Mouse (Mus musculus) ES-E14 (cell line): ENCODE measurements at regions not wholly inside any gene's neighbourhood (a gene's known extent, or its start where the extent isn't known, plus 50 kb on each side); places are given as distances from the start of the nearest gene placed in this dataset.

Source experiments
- DNase-seq: peaks from one replicate; pipeline ENCODE4 v3.0.0-alpha.2; 2013; ENCODE audit warnings: low read depth, low spot score
- H3K27ac ChIP-seq: 2 replicates; pipeline ENCODE4 v1.5.1; 2012; ENCODE audit warnings: low read depth, mild to moderate bottlenecking, low read length, moderate library complexity, mixed read lengths; ENCODE audit not compliant: poor library complexity, insufficient read depth, severe bottlenecking
- H3K36me3 ChIP-seq: 2 replicates; pipeline ENCODE4 v1.6.1; 2012; ENCODE audit warnings: mild to moderate bottlenecking, low read length, moderate library complexity, mixed read lengths; ENCODE audit not compliant: control insufficient read depth, poor library complexity, insufficient read depth, severe bottlenecking
- H3K4me1 ChIP-seq, 2 experiments: fragments of 150-350 bp in 1 of 2; sonication (generic) in 1 of 2; 2 replicates each; pipeline ENCODE4 v1.6.1; 2012; ENCODE audit warnings: low read length in 2 of 2, mild to moderate bottlenecking in 1 of 2, mixed read lengths in 1 of 2; ENCODE audit not compliant: control insufficient read depth in 2 of 2, insufficient read depth in 2 of 2, poor library complexity in 1 of 2
- H3K4me3 ChIP-seq, 2 experiments: fragments of 150-350 bp in 1 of 2; sonication (generic) in 1 of 2; 2 replicates each; pipeline ENCODE4 v1.5.1; 2012; ENCODE audit warnings: low read length in 2 of 2, low read depth in 1 of 2, mild to moderate bottlenecking in 1 of 2, mixed read lengths in 1 of 2; ENCODE audit not compliant: insufficient read depth in 1 of 2, poor library complexity in 1 of 2, severe bottlenecking in 1 of 2
- H3K9ac ChIP-seq: 2 replicates; pipeline ENCODE4 v1.6.1; 2012; ENCODE audit warnings: low read depth, mild to moderate bottlenecking, low read length, mixed read lengths; ENCODE audit not compliant: poor library complexity, insufficient read depth, severe bottlenecking
- H3K9me3 ChIP-seq: fragments of 150-350 bp; sonication (generic); 2 replicates; pipeline ENCODE4 v1.6.1; 2012; ENCODE audit warnings: low read depth, mild to moderate bottlenecking, low read length; ENCODE audit not compliant: control insufficient read depth, insufficient read depth
- CHD2 ChIP-seq: IDR thresholded peaks from 2 replicates; pipeline ENCODE4 v1.6.1; 2014; ENCODE audit warnings: mild to moderate bottlenecking, low read depth, low read length, inconsistent platforms
- HCFC1 ChIP-seq: IDR thresholded peaks from 2 replicates; pipeline ENCODE4 v1.6.1; 2012; ENCODE audit warnings: low read length, inconsistent platforms, borderline replicate concordance; ENCODE audit not compliant: insufficient read depth
- MAFK ChIP-seq: IDR thresholded peaks from 2 replicates; pipeline ENCODE4 v1.6.1; 2014; ENCODE audit warnings: mild to moderate bottlenecking, low read depth, low read length, inconsistent platforms; ENCODE audit not compliant: insufficient read depth
- ZC3H11A ChIP-seq: IDR thresholded peaks from 2 replicates; pipeline ENCODE4 v1.6.1; 2012; ENCODE audit warnings: low read depth, mild to moderate bottlenecking, inconsistent platforms, low read length, borderline replicate concordance
- ZNF384 ChIP-seq: IDR thresholded peaks from 2 replicates; pipeline ENCODE4 v1.6.1; 2012; ENCODE audit warnings: low read depth, low read length, inconsistent platforms
- in situ Hi-C, 2 experiments: fragments of 600-800 bp; cut with MboI; formaldehyde crosslinking; loops; one replicate each; pipeline ENCODE4 v1.15.1; 2025; ENCODE audit warnings: low sequenced_read_pairs in 2 of 2, inconsistent platforms in 1 of 2; ENCODE audit not compliant: unreplicated experiment in 2 of 2

DNA sequence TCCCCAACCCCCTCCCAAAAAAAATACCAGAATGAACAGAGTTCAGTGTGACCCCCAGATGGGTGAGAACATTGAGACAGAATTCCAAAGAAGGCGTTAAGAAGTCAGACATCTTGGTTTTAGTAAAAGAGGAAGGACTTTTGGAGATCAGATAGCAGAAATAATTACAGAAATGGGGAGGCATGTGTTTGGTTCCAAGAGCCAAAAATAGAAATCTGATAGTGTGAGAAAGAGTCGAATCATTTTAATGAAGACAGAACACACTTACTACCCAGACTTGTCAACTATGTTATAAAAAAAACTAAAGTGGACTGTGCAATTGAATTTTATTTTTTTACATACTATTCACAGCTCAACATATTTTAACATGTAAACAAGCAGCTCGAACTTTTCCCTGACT is 575.9 kb upstream of the Kdm8 start:
- Histone ChIP-seq H3K4me3 (no peak overlapping the region), H3K9ac (no peak overlapping the region), H3K9me3 (no peaks in the 10 kb centered on the region), H3K4me1 (no peaks in the 10 kb centered on the region), H3K36me3 (no peaks in the 10 kb centered on the region), H3K27ac (no peak overlapping the region)
- TF ChIP-seq ZC3H11A (no peak), MAFK (no peak), ZNF384 (no peak), CHD2 (no peak), HCFC1 (no peak)
- DNase-seq, result no peak
- in situ Hi-C loops, result no loop called here

GRCm38 (mm10) chr7:124880771-124881170 is 563.7 kb upstream of the Kdm8 start:
- DNase-seq, result no peak
- H3K4me1 ChIP-seq, result no peaks in the 10 kb centered on the region
- in situ Hi-C loops, result no loop called here
- H3K4me3 ChIP-seq, result no peak overlapping the region
- no peaks in the 10 kb centered on the region for H3K9me3 ChIP-seq
- H3K9ac ChIP-seq, result no peak overlapping the region
- no peak overlapping the region for H3K27ac ChIP-seq
- TF ChIP-seq ZC3H11A (no peak), ZNF384 (no peak), HCFC1 (no peak), MAFK (no peak), CHD2 (no peak)
- H3K36me3 ChIP-seq, result no peaks in the 10 kb centered on the region

- Histone ChIP-seq H3K9me3 (no peaks in the 10 kb centered on the region), H3K4me3 (no peak overlapping the region), H3K9ac (no peak overlapping the region), H3K4me1 (no peaks in the 10 kb centered on the region), H3K36me3 (no peaks in the 10 kb centered on the region), H3K27ac (no peak overlapping the region)
- TF ChIP-seq ZC3H11A (no peak), CHD2 (no peak), ZNF384 (no peak), HCFC1 (no peak), MAFK (no peak)
- in situ Hi-C loops, result no loop called here
- no peak for DNase-seq
These were observed 537.2 kb upstream of the Kdm8 start for GRCm38 (mm10) chr7:124907233-124907632.

DNA sequence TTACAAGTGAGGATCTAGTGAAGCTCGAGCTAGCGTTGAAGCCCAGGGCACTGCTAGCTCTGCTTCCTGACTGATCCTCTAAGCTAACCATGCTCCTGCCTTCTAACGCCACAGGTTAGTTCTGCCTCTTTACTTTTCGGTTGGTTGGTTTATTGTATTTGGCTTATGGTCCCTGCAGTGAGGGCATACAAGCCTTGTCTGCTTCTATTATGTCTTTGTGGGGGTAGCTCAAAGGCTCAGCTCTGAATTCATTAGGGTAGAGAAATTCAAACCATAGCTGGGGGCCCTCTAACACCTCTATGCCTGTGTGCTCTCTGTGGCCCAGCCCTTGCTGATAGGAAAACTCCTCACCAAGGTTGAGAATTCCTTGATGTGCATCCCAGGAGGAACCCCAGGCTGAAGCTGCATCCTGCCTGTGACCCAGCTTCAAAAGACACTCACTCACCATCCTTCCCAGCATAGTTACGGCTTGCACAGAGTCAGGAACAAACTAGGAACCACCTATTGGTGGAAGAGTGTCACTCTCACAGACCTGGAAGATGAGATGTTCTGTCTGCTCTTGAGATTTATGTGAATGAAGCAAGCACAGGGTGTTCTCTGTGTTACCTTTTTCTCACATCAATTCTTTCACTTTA is 536.7 kb upstream of the Kdm8 start:
- in situ Hi-C loops, result no loop called here
- Histone ChIP-seq H3K27ac (no peak overlapping the region), H3K9ac (no peak overlapping the region), H3K9me3 (no peaks in the 10 kb centered on the region), H3K36me3 (no peaks in the 10 kb centered on the region), H3K4me1 (no peaks in the 10 kb centered on the region), H3K4me3 (no peak overlapping the region)
- TF ChIP-seq CHD2 (no peak), ZNF384 (no peak), HCFC1 (no peak), MAFK (no peak), ZC3H11A (no peak)
- DNase-seq, result no peak

DNA sequence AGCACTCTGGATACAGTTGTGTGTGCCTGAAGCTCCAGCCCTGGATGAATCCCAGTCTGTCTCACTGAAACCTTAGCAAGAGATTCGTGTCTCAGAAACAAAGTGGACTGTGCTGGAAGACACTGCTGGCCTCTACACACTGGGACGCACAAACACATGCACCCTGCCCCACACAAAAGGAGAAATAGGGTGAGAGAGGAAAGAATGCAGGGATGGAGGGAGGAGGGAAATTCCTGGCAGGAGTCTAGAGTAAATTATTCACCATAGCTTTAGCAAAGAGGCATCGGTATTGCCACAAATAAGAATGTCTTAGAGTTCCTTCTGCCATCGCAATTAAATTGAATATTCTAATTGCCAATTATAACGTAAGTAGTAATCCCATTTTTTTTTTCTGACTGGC is 530.4 kb upstream of the Kdm8 start:
- H3K4me3 ChIP-seq, result no peak overlapping the region
- DNase-seq, result no peak
- H3K4me1 ChIP-seq, result no peaks in the 10 kb centered on the region
- no peak overlapping the region for H3K9ac ChIP-seq
- no peak overlapping the region for H3K27ac ChIP-seq
- H3K36me3 ChIP-seq, result no peaks in the 10 kb centered on the region
- no peak for TF ChIP-seq ZC3H11A
- H3K9me3 ChIP-seq, result no peaks in the 10 kb centered on the region
- in situ Hi-C loops, result no loop called here
